Mouse (Mus musculus) adrenal gland, adult 18-20 months (tissue): ENCODE results near the gene Ttll5. TPM values are rescaled to one million over a fixed set of nuclear protein-coding genes. Genes with fewer than 3 reads are reported as not detected.

Experiments
- DNase-seq, 2 experiments: peaks; one replicate each; pipeline ENCODE4 v3.0.0; 2021 to 2022; ENCODE audit warnings: low spot score in 2 of 2
- long read RNA-seq, 2 experiments: library from polyadenylated mRNA; stranded (forward); transcript quantifications; one replicate each; pipeline ENCODE4 v2.0.0; 2021
- total RNA-seq, 2 experiments: library from RNA; stranded (reverse); gene quantifications; 1 replicate in 1 of 2; 2 replicates in 1 of 2; pipeline ENCODE4 v1.2.3; 2021

Ttll5 gene
- total RNA-seq, result 10 to 100 TPM; 19.2 to 20.2 TPM
- long read RNA-seq, experiment 1, partial matches to known transcripts, result 2 of 3 reads
- long read RNA-seq, experiment 1, other reads (novel, unspliced or antisense), result 1 of 3 reads
- long read RNA-seq, experiment 2, partial matches to known transcripts, result 5 of 7 reads
- long read RNA-seq, experiment 2, other reads (novel, unspliced or antisense), result 2 of 7 reads

GRCm38 (mm10) chr12:85824438-85825264 lies at the start of gene Ttll5, which contains the start of gene Erg28:
TSS of gene Ttll5 (plus strand) at chr12:85824659.
TSS of gene Erg28 (minus strand) at chr12:85824550.
- DNase-seq, result peak; percentile 91 to 93

- DNase-seq, result no peak
These were observed 45.5 kb upstream of the Ttll5 start for GRCm38 (mm10) chr12:85778962-85779361.

- no peak for DNase-seq
These were observed 44.8 kb upstream of the Ttll5 start for GRCm38 (mm10) chr12:85779707-85780106.

GRCm38 (mm10) chr12:85781606-85782005 lies 42.9 kb upstream of the Ttll5 start:
- DNase-seq, result no peak

- no peak for DNase-seq
These were observed 39.3 kb upstream of the Ttll5 start for GRCm38 (mm10) chr12:85784916-85785815.

GRCm38 (mm10) chr12:85792158-85792557 lies 32.3 kb upstream of the Ttll5 start:
- no peak for DNase-seq

- DNase-seq, result no peak
These were observed 31.6 kb upstream of the Ttll5 start for GRCm38 (mm10) chr12:85792821-85793346.

- DNase-seq, result no peak
These were observed 30.4 kb upstream of the Ttll5 start for GRCm38 (mm10) chr12:85794094-85794493.

- no peak for DNase-seq
These were observed 28.9 kb upstream of the Ttll5 start for GRCm38 (mm10) chr12:85795551-85795950.

GRCm38 (mm10) chr12:85800031-85800430 lies 24.4 kb upstream of the Ttll5 start:
- no peak for DNase-seq

- DNase-seq, result no peak
These were observed 14.7 kb upstream of the Ttll5 start for GRCm38 (mm10) chr12:85809726-85810125.

- no peak for DNase-seq
These were observed 13.5 kb upstream of the Ttll5 start for GRCm38 (mm10) chr12:85810959-85811358.

GRCm38 (mm10) chr12:85811676-85812075 lies 12.8 kb upstream of the Ttll5 start:
- DNase-seq, result no peak

- peak in 1 of 2 experiments; percentile 41 for DNase-seq
These were observed 10.9 kb upstream of the Ttll5 start for GRCm38 (mm10) chr12:85813599-85813998.

GRCm38 (mm10) chr12:85822051-85822450 lies 2.4 kb upstream of the Ttll5 start:
- no peak for DNase-seq

- DNase-seq, result no peak
These were observed 902 bp downstream of the Ttll5 start for GRCm38 (mm10) chr12:85825361-85825760.

- DNase-seq, result no peak
These were observed 1.4 kb downstream of the Ttll5 start for GRCm38 (mm10) chr12:85825822-85826221.

- DNase-seq, result no peak
These were observed 4.4 kb downstream of the Ttll5 start for GRCm38 (mm10) chr12:85828856-85829255.

- DNase-seq, result no peak
These were observed 5.4 kb downstream of the Ttll5 start for GRCm38 (mm10) chr12:85829866-85830265.

- DNase-seq, result no peak
These were observed 6.2 kb downstream of the Ttll5 start for GRCm38 (mm10) chr12:85830691-85831090.

GRCm38 (mm10) chr12:85834543-85834942 lies 10.1 kb downstream of the Ttll5 start:
- DNase-seq, result no peak
